Mouse (Mus musculus) erythroblast, embryonic 14.5 days (primary cell): ENCODE data around the gene Olfr1373. TPM values are rescaled to one million over a fixed set of nuclear protein-coding genes. Genes with fewer than 3 reads are reported as not detected.
"Not testable (repeated sequence)": the region's sequence is repeated elsewhere in the genome, so short reads cannot be mapped to it uniquely, and the experiment has no call there.

Experiments used
- H3K27me3 ChIP-seq: 2 replicates; pipeline ENCODE4 v1.6.1; 2012; ENCODE audit warnings: inconsistent platforms; ENCODE audit not compliant: control insufficient read depth
- H3K36me3 ChIP-seq: 2 replicates; pipeline ENCODE4 v1.6.1; 2012; ENCODE audit warnings: mild to moderate bottlenecking, inconsistent platforms; ENCODE audit not compliant: control insufficient read depth
- H3K4me1 ChIP-seq: 2 replicates; pipeline ENCODE4 v1.6.1; 2012; ENCODE audit warnings: inconsistent platforms; ENCODE audit not compliant: control insufficient read depth
- H3K4me3 ChIP-seq: replicated peaks from 2 replicates; pipeline ENCODE3; 2012; ENCODE audit warnings: moderate library complexity, mild to moderate bottlenecking, inconsistent platforms
- H3K9me3 ChIP-seq: 2 replicates; pipeline ENCODE4 v1.6.1; 2012; ENCODE audit warnings: low read length, inconsistent platforms, mixed read lengths; ENCODE audit not compliant: control insufficient read depth
- GATA1 ChIP-seq: IDR thresholded peaks from 2 replicates; pipeline ENCODE4 v1.6.1; 2012; ENCODE audit warnings: low read length, inconsistent platforms, mixed read lengths
- TAL1 ChIP-seq: IDR thresholded peaks from 3 replicates; pipeline ENCODE4 v1.6.1; 2012; ENCODE audit warnings: low read length, inconsistent platforms, mixed read lengths
- polyA plus RNA-seq: library from polyadenylated mRNA; stranded (reverse); fragments of >175 nt; gene quantifications from 2 replicates; pipeline ENCODE4 v1.2.3, GENCODE M21; 2012

Gene Olfr1373
- polyA plus RNA-seq: not detected in 2 replicates

- H3K36me3 ChIP-seq, H3K27me3 ChIP-seq, H3K9me3 ChIP-seq, H3K4me3 ChIP-seq, H3K4me1 ChIP-seq: not testable (repeated sequence)
Observed at GRCm38 (mm10) chr11:52145428-52145827, at the start of gene Olfr1373. Gene Olfr1373, minus strand, starts transcription at chr11:52145528.

GRCm38 (mm10) chr11:52180651-52181050 is 35.3 kb upstream of the Olfr1373 start:
- H3K27me3 ChIP-seq, H3K4me3 ChIP-seq, H3K36me3 ChIP-seq, H3K9me3 ChIP-seq, H3K4me1 ChIP-seq: not testable (repeated sequence)

- not testable (repeated sequence) for H3K4me1 ChIP-seq, H3K36me3 ChIP-seq, H3K4me3 ChIP-seq, H3K9me3 ChIP-seq, H3K27me3 ChIP-seq
Observed at GRCm38 (mm10) chr11:52179897-52180296, 34.6 kb upstream of the Olfr1373 start.

GRCm38 (mm10) chr11:52168461-52168860 is 23.1 kb upstream of the Olfr1373 start:
- Histone ChIP-seq H3K36me3 (no peaks in the 10 kb centered on the region), H3K4me1 (no peaks in the 10 kb centered on the region), H3K4me3 (no peak overlapping the region), H3K9me3 (no peaks in the 10 kb centered on the region), H3K27me3 (peaks cover 66% of the 10 kb centered on the region)
- TF ChIP-seq TAL1: no peak
- TF ChIP-seq GATA1: no peak

- H3K9me3 ChIP-seq, H3K36me3 ChIP-seq, H3K4me3 ChIP-seq, H3K4me1 ChIP-seq: not testable (repeated sequence)
- peaks cover 70% of the 10 kb centered on the region for H3K27me3 ChIP-seq
Observed at GRCm38 (mm10) chr11:52167901-52168302, 22.6 kb upstream of the Olfr1373 start.

- Histone ChIP-seq H3K9me3 (no peaks in the 10 kb centered on the region), H3K27me3 (peaks cover 70% of the 10 kb centered on the region), H3K4me1 (no peaks in the 10 kb centered on the region), H3K36me3 (no peaks in the 10 kb centered on the region), H3K4me3 (no peak overlapping the region)
- TF ChIP-seq GATA1 (no peak), TAL1 (no peak)
Observed at GRCm38 (mm10) chr11:52167126-52167525, 21.8 kb upstream of the Olfr1373 start.

- no peaks in the 10 kb centered on the region for H3K4me1 ChIP-seq
- no peak overlapping the region for H3K4me3 ChIP-seq
- no peaks in the 10 kb centered on the region for H3K36me3 ChIP-seq
- H3K9me3 ChIP-seq: no peaks in the 10 kb centered on the region
- TF ChIP-seq GATA1 (no peak), TAL1 (no peak)
- H3K27me3 ChIP-seq: peaks cover 51% of the 10 kb centered on the region
Observed at GRCm38 (mm10) chr11:52163926-52164325, 18.6 kb upstream of the Olfr1373 start.

- H3K4me1 ChIP-seq, H3K36me3 ChIP-seq, H3K9me3 ChIP-seq, H3K4me3 ChIP-seq, H3K27me3 ChIP-seq: not testable (repeated sequence)
Observed at GRCm38 (mm10) chr11:52143675-52144074, 1.7 kb downstream of the Olfr1373 start.

- Histone ChIP-seq H3K4me3 (no peak overlapping the region), H3K9me3 (peaks cover 4% of the 10 kb centered on the region; the same call in 1 of the 2 replicates), H3K4me1 (no peaks in the 10 kb centered on the region), H3K36me3 (peaks cover 26% of the 10 kb centered on the region), H3K27me3 (no peaks in the 10 kb centered on the region; the same call in 1 of the 2 replicates)
- no peak for TF ChIP-seq GATA1
- no peak for TF ChIP-seq TAL1
Observed at GRCm38 (mm10) chr11:52130451-52131068, 14.8 kb downstream of the Olfr1373 start.

GRCm38 (mm10) chr11:52129621-52130450 is 15.5 kb downstream of the Olfr1373 start:
- Histone ChIP-seq H3K4me3 (no peak overlapping the region), H3K36me3 (peaks cover 33% of the 10 kb centered on the region), H3K27me3 (no peaks in the 10 kb centered on the region), H3K9me3 (no peaks in the 10 kb centered on the region), H3K4me1 (peaks cover 2% of the 10 kb centered on the region; the same call in 1 of the 2 replicates)
- TF ChIP-seq TAL1: no peak
